Mouse (Mus musculus): ENCODE measurements at regions not wholly inside any gene's neighbourhood (a gene's known extent, or its start where the extent isn't known, plus 50 kb on each side); places are given as distances from the start of the nearest gene placed in this dataset.

GRCm38 (mm10) chr3:99812836-99813235, 72.4 kb upstream of the Spag17 start:
- 72% methylated on average over 4 of the region's 4 CpGs for WGBS
- Histone ChIP-seq H3K4me3 (ENCODE audit: low read length) (no peak overlapping the region), H3K9me3 (replicated peaks; ENCODE audit: control insufficient read depth, low read length) (no peaks in the 10 kb centered on the region), H3K27me3 (ENCODE audit: control insufficient read depth, insufficient read depth, low read length) (no peaks in the 10 kb centered on the region), H3K36me3 (ENCODE audit: control insufficient read depth, insufficient read depth) (no peaks in the 10 kb centered on the region), H3K27ac (ENCODE audit: low read length) (no peak overlapping the region), H3K4me1 (ENCODE audit: control insufficient read depth, insufficient read depth, low read length) (peaks cover 4% of the 10 kb centered on the region), H3K9ac (ENCODE audit: low read length) (no peak overlapping the region), H3K4me2 (ENCODE audit: low read depth, low read length) (no peak overlapping the region)
- ATAC-seq (replicated peaks; ENCODE audit: extremely low read depth, insufficient read depth, low FRiP score), result no peak

- no peaks in the 10 kb centered on the region for H3K9me3 ChIP-seq (replicated peaks; ENCODE audit: control insufficient read depth, low read length)
- no peak overlapping the region for H3K4me3 ChIP-seq (ENCODE audit: low read length)
- no peak overlapping the region for H3K27ac ChIP-seq (ENCODE audit: low read length)
- no peaks in the 10 kb centered on the region for H3K36me3 ChIP-seq (ENCODE audit: control insufficient read depth, insufficient read depth)
- H3K4me1 ChIP-seq (ENCODE audit: control insufficient read depth, insufficient read depth, low read length), result peaks cover 4% of the 10 kb centered on the region
- WGBS, result 24% methylated on average over 3 of the region's 3 CpGs
- H3K27me3 ChIP-seq (ENCODE audit: control insufficient read depth, insufficient read depth, low read length), result no peaks in the 10 kb centered on the region
- no peak overlapping the region for H3K4me2 ChIP-seq (ENCODE audit: low read depth, low read length)
- ATAC-seq (replicated peaks; ENCODE audit: extremely low read depth, insufficient read depth, low FRiP score), result peak; percentile 45; the same call in 1 of the 2 replicates
- H3K9ac ChIP-seq (ENCODE audit: low read length), result no peak overlapping the region
Measured at GRCm38 (mm10) chr3:99815115-99815514, 70.1 kb upstream of the Spag17 start.

- no peak overlapping the region for H3K4me2 ChIP-seq (ENCODE audit: low read depth, low read length)
- no peaks in the 10 kb centered on the region for H3K27me3 ChIP-seq (ENCODE audit: control insufficient read depth, insufficient read depth, low read length)
- peaks cover 4% of the 10 kb centered on the region for H3K4me1 ChIP-seq (ENCODE audit: control insufficient read depth, insufficient read depth, low read length)
- no peaks in the 10 kb centered on the region for H3K9me3 ChIP-seq (replicated peaks; ENCODE audit: control insufficient read depth, low read length)
- 67% methylated on average over 8 of the region's 8 CpGs for WGBS
- no peak overlapping the region for H3K9ac ChIP-seq (ENCODE audit: low read length)
- H3K27ac ChIP-seq (ENCODE audit: low read length), result no peak overlapping the region
- H3K36me3 ChIP-seq (ENCODE audit: control insufficient read depth, insufficient read depth), result no peaks in the 10 kb centered on the region
- no peak for ATAC-seq (replicated peaks; ENCODE audit: extremely low read depth, insufficient read depth, low FRiP score)
- no peak overlapping the region for H3K4me3 ChIP-seq (ENCODE audit: low read length)
Measured at GRCm38 (mm10) chr3:99817965-99818364, 67.2 kb upstream of the Spag17 start.

- 54% methylated on average over 5 of the region's 5 CpGs for WGBS
- Histone ChIP-seq H3K27me3 (ENCODE audit: control insufficient read depth, insufficient read depth, low read length) (no peaks in the 10 kb centered on the region), H3K36me3 (ENCODE audit: control insufficient read depth, insufficient read depth) (no peaks in the 10 kb centered on the region), H3K4me1 (ENCODE audit: control insufficient read depth, insufficient read depth, low read length) (no peaks in the 10 kb centered on the region), H3K4me2 (ENCODE audit: low read depth, low read length) (no peak overlapping the region), H3K4me3 (ENCODE audit: low read length) (no peak overlapping the region), H3K27ac (ENCODE audit: low read length) (no peak overlapping the region), H3K9me3 (replicated peaks; ENCODE audit: control insufficient read depth, low read length) (no peaks in the 10 kb centered on the region), H3K9ac (ENCODE audit: low read length) (no peak overlapping the region)
- no peak; the same call in 1 of the 2 replicates for ATAC-seq (replicated peaks; ENCODE audit: extremely low read depth, insufficient read depth, low FRiP score)
Measured at GRCm38 (mm10) chr3:99822735-99823134, 62.5 kb upstream of the Spag17 start.

- H3K27ac ChIP-seq (ENCODE audit: low read length), result no peak overlapping the region
- WGBS, result 54% methylated on average over 3 of the region's 3 CpGs
- no peak overlapping the region for H3K4me3 ChIP-seq (ENCODE audit: low read length)
- H3K9ac ChIP-seq (ENCODE audit: low read length), result no peak overlapping the region
- H3K9me3 ChIP-seq (replicated peaks; ENCODE audit: control insufficient read depth, low read length), result no peaks in the 10 kb centered on the region
- H3K27me3 ChIP-seq (ENCODE audit: control insufficient read depth, insufficient read depth, low read length), result no peaks in the 10 kb centered on the region
- H3K36me3 ChIP-seq (ENCODE audit: control insufficient read depth, insufficient read depth), result no peaks in the 10 kb centered on the region
- ATAC-seq (replicated peaks; ENCODE audit: extremely low read depth, insufficient read depth, low FRiP score), result no peak
- H3K4me2 ChIP-seq (ENCODE audit: low read depth, low read length), result no peak overlapping the region
- peaks cover 3% of the 10 kb centered on the region; the same call in 1 of the 2 replicates for H3K4me1 ChIP-seq (ENCODE audit: control insufficient read depth, insufficient read depth, low read length)
Measured at GRCm38 (mm10) chr3:99823256-99823655, 62.0 kb upstream of the Spag17 start.

All from heart, embryonic 16.5 days (tissue).